Mouse (Mus musculus): ENCODE data around the gene Rab5if. TPM values are rescaled to one million over a fixed set of nuclear protein-coding genes. Genes with fewer than 3 reads are reported as not detected.

The Rab5if gene
- total RNA-seq, 1 experiment from 2014 or later: 313 TPM

Other genes starting within 250 kb of the Rab5if start
- 50.6 and 63.0 TPM in 2 replicates for gene Dlgap4, start 249.4 kb upstream of the Rab5if start, total RNA-seq (2021)
- gene Myl9, start 87.7 kb upstream of the Rab5if start, total RNA-seq (2021): 42.3 and 50.9 TPM in 2 replicates
- gene Tgif2, start 23.1 kb upstream of the Rab5if start, total RNA-seq (2021): 5.5 and 5.8 TPM in 2 replicates
- 4.8 and 5.9 TPM in 2 replicates for gene 4930518I15Rik, start 5.2 kb upstream of the Rab5if start, total RNA-seq (2021)
- not detected in 2 replicates for gene Sla2, start 24.1 kb downstream of the Rab5if start, total RNA-seq (2021)
- 49.6 and 55.3 TPM in 2 replicates for gene Ndrg3, start 128.9 kb downstream of the Rab5if start, total RNA-seq (2021)
- 5.9 and 7.8 TPM in 2 replicates for gene Dsn1, start 144.0 kb downstream of the Rab5if start, total RNA-seq (2021)
- gene Soga1, start 216.1 kb downstream of the Rab5if start, total RNA-seq (2021): 45.8 and 49.1 TPM in 2 replicates
- not detected in 2 replicates for gene Tldc2, start 223.9 kb downstream of the Rab5if start, total RNA-seq (2021)

Data from adrenal gland, postnatal 25 days (tissue).